Mouse (Mus musculus) hindbrain, embryonic 10.5 days (tissue): ENCODE results near the gene Capzb. TPM values are rescaled to one million over a fixed set of nuclear protein-coding genes. Genes with fewer than 3 reads are reported as not detected.

ENCODE experiments used
- DNase-seq: peaks from one replicate; pipeline ENCODE4 v3.0.0-alpha.2; 2017; ENCODE audit warnings: low spot score
- H3K27ac ChIP-seq: fragments of 300-500 bp; sonication (generic); 2 replicates; pipeline ENCODE4 v1.5.1; 2016; ENCODE audit warnings: mild to moderate bottlenecking, moderate library complexity
- H3K27me3 ChIP-seq: fragments of 300-500 bp; sonication (generic); 2 replicates; pipeline ENCODE4 v1.6.1; 2016; ENCODE audit warnings: mild to moderate bottlenecking; ENCODE audit not compliant: poor library complexity, insufficient read depth, severe bottlenecking
- H3K36me3 ChIP-seq: fragments of 300-500 bp; sonication (generic); 2 replicates; pipeline ENCODE4 v1.6.1; 2016; ENCODE audit warnings: mild to moderate bottlenecking, moderate library complexity
- H3K4me1 ChIP-seq: fragments of 300-500 bp; sonication (generic); replicated peaks from 2 replicates; pipeline ENCODE4 v1.6.1; 2016; ENCODE audit warnings: mild to moderate bottlenecking
- H3K4me3 ChIP-seq: fragments of 300-500 bp; sonication (generic); 2 replicates; pipeline ENCODE4 v1.5.1; 2016; ENCODE audit warnings: mild to moderate bottlenecking, moderate library complexity
- H3K9me3 ChIP-seq: fragments of 300-500 bp; sonication (generic); 2 replicates; pipeline ENCODE4 v1.6.1; 2016; ENCODE audit warnings: mild to moderate bottlenecking, moderate library complexity
- WGBS: fragments of 180-500 bp; shearing (Covaris S2); methylation state at CpG from one replicate; pipeline ENCODE4 v1.1.7; 2016; 5-methylcytosine and 5-hydroxymethylcytosine counted together
- polyA plus RNA-seq: library from polyadenylated mRNA; unstranded; fragments of >200 nt; fragmentation: Nextera tagmentation; extraction: Ambion mirVana; gene quantifications from 2 replicates; pipeline ENCODE4 v1.2.1, GENCODE M21; 2016

Gene Capzb
- polyA plus RNA-seq, 1 experiment from 2014 or later, result 370 TPM

DNA sequence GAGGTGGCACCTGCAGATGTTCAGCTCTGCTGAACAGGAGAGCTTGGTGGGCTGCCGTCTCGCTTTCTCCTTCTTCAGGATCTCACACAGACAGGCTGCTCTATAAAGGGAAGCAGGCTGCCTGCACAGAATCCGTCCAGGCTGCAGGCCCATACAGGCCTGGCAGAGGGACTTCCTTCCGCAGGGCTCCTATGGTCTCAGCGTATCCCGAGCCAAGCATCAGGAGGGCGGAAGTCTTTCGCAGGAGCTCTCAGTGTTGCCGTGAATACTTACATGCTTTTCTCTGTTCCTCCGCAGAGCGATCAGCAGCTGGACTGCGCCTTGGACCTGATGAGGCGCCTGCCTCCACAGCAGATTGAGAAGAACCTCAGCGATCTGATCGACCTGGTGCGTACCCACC is 45.9 kb downstream of the Capzb start:
- H3K27ac ChIP-seq, result no peak overlapping the region
- peaks cover 24% of the 10 kb centered on the region for H3K4me1 ChIP-seq
- H3K9me3 ChIP-seq, result no peaks in the 10 kb centered on the region
- peaks cover 51% of the 10 kb centered on the region for H3K36me3 ChIP-seq
- H3K4me3 ChIP-seq, result no peak overlapping the region
- DNase-seq, result no peak
- H3K27me3 ChIP-seq, result no peaks in the 10 kb centered on the region
- WGBS, result 83% methylated on average over 16 of the region's 16 CpGs

DNA sequence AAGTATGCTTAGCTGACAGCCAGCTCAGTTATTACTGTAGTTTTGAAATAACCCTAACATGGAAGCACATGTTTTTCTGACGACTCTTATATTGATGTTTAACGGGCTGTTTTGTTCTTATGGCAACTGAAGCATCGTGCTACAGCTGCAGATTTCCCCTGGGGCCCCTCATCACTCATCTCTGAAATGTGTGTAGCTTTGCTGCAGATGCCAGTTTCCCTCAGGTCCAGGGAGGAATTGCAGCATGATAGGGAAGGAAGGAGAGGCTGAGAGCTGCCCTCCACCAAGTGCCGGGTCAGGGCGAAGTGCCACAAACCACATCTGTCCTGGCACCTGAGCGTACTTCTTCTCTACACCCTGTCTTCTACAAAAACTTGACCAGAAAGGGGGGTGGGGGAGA is 47.6 kb downstream of the Capzb start:
- peaks cover 49% of the 10 kb centered on the region for H3K36me3 ChIP-seq
- 80% methylated on average over 6 of the region's 6 CpGs for WGBS
- DNase-seq, result no peak
- no peak overlapping the region for H3K4me3 ChIP-seq
- H3K9me3 ChIP-seq, result no peaks in the 10 kb centered on the region
- H3K27me3 ChIP-seq, result no peaks in the 10 kb centered on the region
- H3K27ac ChIP-seq, result no peak overlapping the region
- peaks cover 37% of the 10 kb centered on the region for H3K4me1 ChIP-seq

DNA sequence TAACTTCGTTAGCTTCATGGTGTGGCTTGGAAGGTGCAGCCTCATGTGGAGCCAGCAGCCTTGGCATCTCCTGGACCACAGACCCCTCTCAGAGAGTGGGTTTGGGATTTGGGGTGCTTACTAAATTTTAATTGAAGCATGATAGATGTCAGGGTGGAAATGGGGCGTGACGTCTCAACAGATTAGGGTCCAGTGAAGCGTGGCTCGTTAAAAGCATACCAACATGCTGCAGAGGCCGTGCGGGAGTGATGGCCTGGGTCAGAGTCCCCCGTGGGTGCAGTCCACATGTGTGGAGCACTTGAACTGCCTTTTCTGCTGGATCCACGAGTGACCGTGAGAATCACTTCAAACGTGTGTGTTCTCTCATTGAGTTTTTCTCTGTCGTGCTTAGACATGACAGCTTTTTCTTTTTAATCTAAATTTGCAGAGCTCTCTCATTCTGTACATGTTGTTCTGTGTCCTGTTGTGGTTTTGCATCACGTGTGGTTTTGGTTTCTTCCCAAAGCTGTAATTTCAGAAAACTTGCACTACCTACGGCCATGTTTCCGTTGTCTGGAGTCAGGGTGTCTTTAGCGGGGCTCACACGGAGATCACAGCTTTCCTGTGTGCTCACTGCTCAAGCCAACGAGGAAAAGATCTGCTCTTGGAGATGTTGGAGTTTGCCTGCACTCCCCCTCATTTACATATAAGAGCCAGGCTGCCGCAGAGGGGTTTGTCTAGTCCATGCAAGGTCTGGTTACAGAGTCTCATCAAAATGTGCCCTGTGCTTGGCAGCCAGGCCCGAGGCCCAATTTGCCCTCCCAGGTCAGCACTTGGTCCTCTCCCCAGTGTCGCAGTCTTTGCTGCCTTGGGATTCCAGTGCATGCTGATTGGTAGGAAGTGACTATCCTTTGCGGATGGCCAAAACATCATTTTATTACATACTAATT is 49.2 kb downstream of the Capzb start:
- WGBS, result 80% methylated on average over 22 of the region's 22 CpGs
- H3K4me1 ChIP-seq, result peaks cover 53% of the 10 kb centered on the region
- H3K9me3 ChIP-seq, result no peaks in the 10 kb centered on the region
- peaks cover 54% of the 10 kb centered on the region for H3K36me3 ChIP-seq
- no peaks in the 10 kb centered on the region for H3K27me3 ChIP-seq
- H3K27ac ChIP-seq, result no peak overlapping the region
- no peak overlapping the region for H3K4me3 ChIP-seq
- no peak for DNase-seq

DNA sequence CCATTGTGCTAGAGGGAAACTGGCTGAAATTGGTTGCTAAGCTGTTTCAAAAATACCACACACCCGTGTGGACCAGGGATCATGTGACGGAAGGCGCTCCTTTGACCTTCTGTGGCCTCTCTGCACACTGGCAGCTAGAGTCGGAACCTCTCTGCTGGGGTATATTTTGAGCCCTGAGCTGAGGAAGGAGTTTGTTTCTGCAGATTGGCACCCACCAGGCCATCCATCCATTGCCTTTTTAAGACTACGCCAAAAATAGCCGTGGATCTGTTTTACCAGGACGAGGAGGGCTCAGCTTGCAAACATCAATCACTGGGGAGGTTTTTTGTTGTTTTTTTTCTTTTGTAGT is 49.9 kb downstream of the Capzb start:
- H3K9me3 ChIP-seq, result no peaks in the 10 kb centered on the region
- H3K4me1 ChIP-seq, result peaks cover 59% of the 10 kb centered on the region
- no peak overlapping the region for H3K27ac ChIP-seq
- peaks cover 54% of the 10 kb centered on the region for H3K36me3 ChIP-seq
- DNase-seq, result no peak
- no peak overlapping the region for H3K4me3 ChIP-seq
- WGBS, result 63% methylated on average over 7 of the region's 7 CpGs
- H3K27me3 ChIP-seq, result no peaks in the 10 kb centered on the region

DNA sequence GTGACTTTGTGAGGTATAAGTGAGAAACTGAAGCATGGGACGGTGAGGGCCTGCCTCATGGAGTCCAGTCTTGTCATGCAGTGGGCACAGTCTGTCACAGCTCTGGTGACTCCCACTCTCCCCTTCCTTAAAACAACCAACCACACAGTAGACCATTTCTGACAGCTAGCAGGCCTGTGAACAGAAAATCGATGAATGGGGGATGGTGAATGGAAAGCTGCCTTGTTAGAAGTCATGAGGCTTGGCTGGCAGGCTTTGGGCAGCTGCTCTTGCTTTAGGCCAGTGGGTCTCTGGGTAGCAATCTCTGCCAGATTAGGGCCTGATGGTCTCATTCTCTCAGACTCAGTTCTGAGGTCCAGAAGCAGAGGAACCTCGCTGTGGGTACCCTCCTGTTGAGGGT is 51.5 kb downstream of the Capzb start:
- no peak for DNase-seq
- no peak overlapping the region for H3K27ac ChIP-seq
- H3K4me1 ChIP-seq, result peaks cover 71% of the 10 kb centered on the region
- 77% methylated on average over 3 of the region's 3 CpGs for WGBS
- H3K4me3 ChIP-seq, result no peak overlapping the region
- no peaks in the 10 kb centered on the region for H3K27me3 ChIP-seq
- no peaks in the 10 kb centered on the region for H3K9me3 ChIP-seq
- H3K36me3 ChIP-seq, result peaks cover 54% of the 10 kb centered on the region

DNA sequence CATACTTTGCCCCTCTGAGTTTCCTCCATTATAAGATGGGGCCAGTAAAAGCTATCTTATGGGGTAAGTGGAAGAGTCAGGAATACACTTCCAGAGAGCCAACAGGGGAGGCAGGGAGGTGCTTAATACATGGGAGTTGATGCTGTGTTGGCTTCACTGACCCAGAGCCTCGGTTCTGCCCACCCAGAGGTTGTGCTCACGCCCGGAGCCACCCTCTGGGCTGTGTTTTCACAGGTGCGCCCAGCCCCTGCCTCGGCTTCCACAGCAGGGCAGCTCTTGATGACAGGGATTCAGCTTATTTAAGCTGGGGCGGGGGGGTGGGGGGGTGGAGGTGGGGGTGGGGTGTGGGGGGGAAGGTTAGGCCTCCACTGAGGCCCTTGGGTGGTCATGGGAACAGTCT is 52.1 kb downstream of the Capzb start:
- H3K4me3 ChIP-seq, result no peak overlapping the region
- no peak for DNase-seq
- H3K9me3 ChIP-seq, result no peaks in the 10 kb centered on the region
- peaks cover 48% of the 10 kb centered on the region for H3K36me3 ChIP-seq
- WGBS, result 80% methylated on average over 6 of the region's 6 CpGs
- H3K27me3 ChIP-seq, result no peaks in the 10 kb centered on the region
- peaks cover 77% of the 10 kb centered on the region for H3K4me1 ChIP-seq
- no peak overlapping the region for H3K27ac ChIP-seq

DNA sequence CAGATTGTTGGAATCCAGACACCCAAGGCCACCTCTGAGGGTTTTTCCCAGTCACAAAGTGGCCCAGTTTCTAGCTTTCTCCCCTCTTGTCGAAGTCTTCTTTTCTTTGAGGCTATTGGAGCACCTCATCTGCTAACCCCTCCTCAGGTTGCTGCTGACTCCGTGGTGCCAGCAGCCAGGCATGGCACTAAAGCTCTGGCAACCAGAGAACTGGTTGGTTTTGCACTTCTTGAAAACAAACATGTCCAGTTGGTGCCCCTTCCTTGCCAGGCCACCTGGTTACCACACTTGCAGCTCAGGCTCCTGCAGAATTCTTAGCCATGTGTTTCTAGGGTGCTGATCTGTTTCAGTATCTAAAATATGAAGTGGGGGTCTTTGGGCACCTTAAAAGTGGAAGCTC is 52.8 kb downstream of the Capzb start:
- Histone ChIP-seq H3K4me1 (peaks cover 80% of the 10 kb centered on the region), H3K27ac (0 out of 2 replicates have a peak overlapping the region, but pooled peaks have one; percentile 46), H3K4me3 (no peak overlapping the region), H3K9me3 (no peaks in the 10 kb centered on the region), H3K36me3 (peaks cover 40% of the 10 kb centered on the region), H3K27me3 (no peaks in the 10 kb centered on the region)
- 81% methylated on average over 2 of the region's 2 CpGs for WGBS
- DNase-seq, result no peak

DNA sequence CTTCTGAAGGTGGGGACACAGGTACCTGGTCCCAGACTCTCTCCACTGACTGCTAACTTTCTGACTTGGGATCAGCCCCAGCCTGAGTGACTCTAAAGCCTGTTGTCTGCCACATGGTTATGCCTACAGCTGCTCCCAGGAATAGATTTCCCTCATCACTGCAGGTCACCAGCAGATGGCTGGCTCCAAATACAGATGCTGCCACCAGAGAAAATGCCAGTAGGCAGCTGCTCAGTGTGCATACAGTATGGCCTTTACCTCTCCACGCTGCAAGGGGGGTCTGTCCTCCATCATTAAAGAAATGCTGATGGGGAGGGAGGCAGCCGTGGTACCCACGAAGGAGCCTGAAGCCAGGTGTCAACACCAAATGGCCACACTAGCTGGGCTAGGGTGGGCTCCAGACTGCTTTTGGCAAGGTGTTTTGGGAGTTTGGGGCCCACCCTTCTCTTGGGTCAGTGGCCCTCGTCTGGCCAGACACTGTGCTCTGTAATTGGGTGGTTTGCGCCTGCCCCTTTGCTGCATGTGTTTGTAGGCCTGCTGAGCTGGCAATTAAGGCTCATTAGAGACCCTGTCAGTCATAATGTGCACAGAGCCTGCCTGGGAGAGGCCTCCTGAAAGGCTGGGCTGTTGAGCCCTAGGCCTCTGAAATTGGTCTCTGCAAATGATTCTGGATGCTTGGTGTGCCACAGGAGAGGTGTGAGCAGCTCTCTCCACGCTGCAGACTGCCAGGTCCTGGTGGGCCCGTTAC is 53.6 kb downstream of the Capzb start:
- 62% methylated on average over 7 of the region's 7 CpGs for WGBS
- peaks cover 87% of the 10 kb centered on the region for H3K4me1 ChIP-seq
- peak overlapping the region; percentile 46 for H3K27ac ChIP-seq
- no peaks in the 10 kb centered on the region for H3K9me3 ChIP-seq
- H3K36me3 ChIP-seq, result peaks cover 33% of the 10 kb centered on the region; the same call in 1 of the 2 replicates
- H3K4me3 ChIP-seq, result no peak overlapping the region
- peak; percentile 30 for DNase-seq
- no peaks in the 10 kb centered on the region for H3K27me3 ChIP-seq

DNA sequence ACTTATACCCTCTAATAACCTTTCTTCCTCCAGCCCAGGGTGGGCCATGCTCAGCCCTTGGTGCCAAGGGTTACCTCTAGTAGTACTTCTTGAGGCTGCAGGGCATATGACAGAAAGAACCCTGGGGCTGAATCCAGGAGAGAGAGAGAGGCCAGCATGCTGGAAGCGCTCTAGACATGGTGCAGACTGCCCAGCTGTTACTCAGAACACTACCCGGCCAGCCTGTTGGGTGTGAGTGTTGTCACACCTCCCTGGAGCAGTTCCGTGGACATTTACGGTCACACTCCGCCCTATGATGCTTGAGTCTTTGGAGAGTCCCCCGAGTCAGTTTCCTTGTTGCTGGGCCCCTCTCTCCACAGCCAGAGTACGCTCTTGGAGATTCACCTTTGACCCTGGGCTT is 55.3 kb downstream of the Capzb start:
- Histone ChIP-seq H3K27ac (0 out of 2 replicates have a peak overlapping the region, but pooled peaks have one; percentile 12), H3K36me3 (peaks cover 20% of the 10 kb centered on the region; the same call in 1 of the 2 replicates), H3K4me1 (peaks cover 83% of the 10 kb centered on the region), H3K27me3 (no peaks in the 10 kb centered on the region), H3K9me3 (no peaks in the 10 kb centered on the region), H3K4me3 (no peak overlapping the region)
- 74% methylated on average over 7 of the region's 7 CpGs for WGBS
- DNase-seq, result no peak

DNA sequence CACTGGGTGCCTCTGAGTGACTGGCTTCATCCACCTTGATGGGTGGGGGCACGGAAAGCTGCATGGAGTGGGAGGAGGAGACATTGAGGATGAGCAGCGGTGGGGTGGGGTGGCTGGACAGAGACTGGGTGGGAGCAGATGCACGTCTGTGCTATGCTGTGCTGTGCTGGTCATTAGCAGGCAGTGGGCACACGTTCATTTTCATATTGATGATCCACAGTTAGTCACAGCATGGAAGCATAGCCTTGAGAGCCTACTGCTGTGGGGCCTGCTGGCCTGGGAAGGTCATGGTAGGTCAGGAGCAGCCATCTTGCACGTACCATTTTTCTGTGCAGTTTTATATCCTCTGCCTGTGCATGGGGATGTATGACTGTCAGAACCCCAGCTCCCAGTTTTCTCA is 56.0 kb downstream of the Capzb start:
- DNase-seq, result no peak
- H3K27me3 ChIP-seq, result no peaks in the 10 kb centered on the region
- 81% methylated on average over 5 of the region's 5 CpGs for WGBS
- H3K4me3 ChIP-seq, result no peak overlapping the region
- H3K9me3 ChIP-seq, result no peaks in the 10 kb centered on the region
- H3K27ac ChIP-seq, result peak overlapping the region; percentile 67
- H3K36me3 ChIP-seq, result peaks cover 15% of the 10 kb centered on the region; the same call in 1 of the 2 replicates
- H3K4me1 ChIP-seq, result peaks cover 83% of the 10 kb centered on the region

DNA sequence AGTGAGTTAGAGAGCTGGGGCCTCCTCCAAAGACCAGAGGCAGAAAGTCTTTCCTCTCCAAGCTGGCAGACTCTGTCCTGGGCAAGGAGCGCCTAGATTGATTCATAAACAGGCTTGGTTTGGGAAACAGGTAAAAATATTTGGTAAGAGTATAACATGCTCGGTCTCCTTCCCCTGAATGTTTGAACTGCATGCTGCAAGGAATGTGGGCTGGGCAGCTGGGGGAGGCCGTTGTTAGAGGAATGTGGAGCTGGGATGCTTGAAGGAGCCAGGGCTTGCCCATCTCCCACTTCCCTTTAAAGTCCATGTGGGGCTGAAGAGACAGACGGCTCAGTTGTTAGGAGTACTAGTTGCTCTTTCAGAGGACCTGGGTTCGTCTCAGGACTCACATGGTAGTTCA is 57.3 kb downstream of the Capzb start:
- Histone ChIP-seq H3K4me3 (no peak overlapping the region), H3K9me3 (no peaks in the 10 kb centered on the region), H3K4me1 (peaks cover 70% of the 10 kb centered on the region), H3K27me3 (no peaks in the 10 kb centered on the region), H3K27ac (no peak overlapping the region), H3K36me3 (peaks cover 18% of the 10 kb centered on the region; the same call in 1 of the 2 replicates)
- no peak for DNase-seq
- WGBS, result 67% methylated on average over 5 of the region's 5 CpGs

DNA sequence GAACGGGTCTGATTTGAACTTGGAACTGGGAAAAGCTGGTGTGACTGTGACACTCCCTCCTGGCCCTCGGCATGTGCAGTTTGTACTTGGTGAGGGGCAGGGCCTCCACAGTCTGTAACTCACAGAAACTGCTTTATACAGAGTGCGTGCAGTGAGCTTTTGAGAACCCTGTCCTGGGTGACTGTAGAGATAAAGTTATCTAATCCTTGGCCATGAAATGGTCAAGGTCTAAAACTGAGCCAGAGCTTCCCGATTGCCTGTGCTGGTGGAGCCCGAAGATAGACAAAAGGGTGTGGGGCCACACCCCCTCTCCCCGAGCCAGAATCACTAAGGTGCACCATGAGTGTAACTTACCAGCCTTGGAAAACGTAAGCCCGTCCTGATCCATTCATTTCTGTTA is 58.2 kb downstream of the Capzb start:
- Histone ChIP-seq H3K27ac (0 out of 2 replicates have a peak overlapping the region, but pooled peaks have one; percentile 77), H3K36me3 (peaks cover 22% of the 10 kb centered on the region; the same call in 1 of the 2 replicates), H3K4me3 (no peak overlapping the region), H3K4me1 (peaks cover 62% of the 10 kb centered on the region), H3K27me3 (no peaks in the 10 kb centered on the region), H3K9me3 (no peaks in the 10 kb centered on the region)
- 84% methylated on average over 8 of the region's 8 CpGs for WGBS
- no peak for DNase-seq
